8 mouse cellular contexts compared by ENCODE assay signal in genomic region chr2:13384775-13385541, GRCm38 (mm10).
A peak's percentile ranks its signal among the peaks of the same experiment; 100 is the strongest.
DNase-seq lines count a peak whose midpoint lies in the region; ATAC-seq and TF ChIP-seq lines count a peak whose summit lies in the region.

No protein-coding gene starts in this region.

- no peak for TF ChIP-seq CTCF in testis, adult 2 months (IDR thresholded peaks at IDR 0.05; ENCODE audit: control insufficient read depth, insufficient read depth, insufficient replicate concordance, low read depth, low read length)
- TF ChIP-seq CTCF in intestine, postnatal 0 days (IDR thresholded peaks at IDR 0.05; ENCODE audit: low read depth): no peak

- WGBS in intestine, postnatal 0 days: 39% methylated on average over 4 of the region's 4 CpGs
- 25% methylated on average over 4 of the region's 4 CpGs for WGBS in lung, embryonic 16.5 days
- 41% methylated on average over 4 of the region's 4 CpGs for WGBS in stomach, embryonic 15.5 days

- H3K9me3 ChIP-seq in intestine, postnatal 0 days (ENCODE audit: control insufficient read depth): no peaks in the 10 kb centered on the region
- no peaks in the 10 kb centered on the region for H3K9me3 ChIP-seq in lung, embryonic 16.5 days (ENCODE audit: control insufficient read depth, low read length)
- H3K9me3 ChIP-seq in stomach, embryonic 15.5 days: no peaks in the 10 kb centered on the region

- peak overlapping the region; percentile 43; the same call in 1 of the 2 replicates for H3K27ac ChIP-seq in testis, adult 2 months (ENCODE audit: control insufficient read depth, insufficient read depth, low read depth, low read length)
- peak overlapping the region; percentile 10 for H3K27ac ChIP-seq in intestine, postnatal 0 days (ENCODE audit: low read depth, low read length)
- H3K27ac ChIP-seq in lung, embryonic 16.5 days (ENCODE audit: low read length): peak overlapping the region; percentile 88
- peak overlapping the region; percentile 68 for H3K27ac ChIP-seq in stomach, embryonic 15.5 days

- H3K9ac ChIP-seq in intestine, postnatal 0 days (ENCODE audit: low read depth, low read length): no peak overlapping the region
- H3K9ac ChIP-seq in lung, embryonic 16.5 days (ENCODE audit: low read length): peak overlapping the region; percentile 34
- no peak overlapping the region for H3K9ac ChIP-seq in stomach, embryonic 15.5 days

- H3K36me3 ChIP-seq in testis, adult 2 months (ENCODE audit: control insufficient read depth, insufficient read depth, low read length): no peaks in the 10 kb centered on the region
- H3K36me3 ChIP-seq in intestine, postnatal 0 days (ENCODE audit: control insufficient read depth, insufficient read depth): peaks cover 5% of the 10 kb centered on the region; the same call in 1 of the 2 replicates
- H3K36me3 ChIP-seq in lung, embryonic 16.5 days (ENCODE audit: control insufficient read depth, insufficient read depth, low read length): no peaks in the 10 kb centered on the region
- no peaks in the 10 kb centered on the region for H3K36me3 ChIP-seq in stomach, embryonic 15.5 days

- H3K4me3 ChIP-seq in testis, adult 2 months (ENCODE audit: control insufficient read depth, low read depth, low read length): no peak overlapping the region
- H3K4me3 ChIP-seq in intestine, postnatal 0 days (ENCODE audit: low read depth, low read length): no peak overlapping the region
- no peak overlapping the region for H3K4me3 ChIP-seq in lung, embryonic 16.5 days (ENCODE audit: low read length)
- no peak overlapping the region for H3K4me3 ChIP-seq in stomach, embryonic 15.5 days (replicated peaks)

- DNase-seq in testis, postnatal 10 days (ENCODE audit: low spot score): no peak
- peak; percentile 98 for DNase-seq in heart, adult 11 months
- DNase-seq in spleen, postnatal 4 days (ENCODE audit: low spot score in 2 of 2): no peak
- no peak for DNase-seq in B cell, adult 2 months

- no peak overlapping the region for H3K4me2 ChIP-seq in intestine, postnatal 0 days (replicated peaks; ENCODE audit: low read depth)
- no peak overlapping the region for H3K4me2 ChIP-seq in lung, embryonic 16.5 days (ENCODE audit: low read depth, low read length)
- no peak overlapping the region for H3K4me2 ChIP-seq in stomach, embryonic 15.5 days

- no peak for TF ChIP-seq POLR2A in testis, adult 2 months (IDR thresholded peaks at IDR 0.05; ENCODE audit: control insufficient read depth, low read depth, low read length)

- ATAC-seq in intestine, postnatal 0 days: no peak
- ATAC-seq in lung, embryonic 16.5 days (ENCODE audit: low read depth): peak; percentile 79
- ATAC-seq in stomach, embryonic 15.5 days (ENCODE audit: insufficient read depth, low FRiP score, low read depth): peak; percentile 83; the same call in 1 of the 2 replicates

- H3K4me1 ChIP-seq in testis, adult 2 months (ENCODE audit: control insufficient read depth, insufficient read depth, low read length): no peaks in the 10 kb centered on the region
- H3K4me1 ChIP-seq in intestine, postnatal 0 days (replicated peaks; ENCODE audit: control insufficient read depth, insufficient read depth, low read length): no peaks in the 10 kb centered on the region
- H3K4me1 ChIP-seq in lung, embryonic 16.5 days (replicated peaks; ENCODE audit: control insufficient read depth, insufficient read depth, low read length): peaks cover 13% of the 10 kb centered on the region
- H3K4me1 ChIP-seq in stomach, embryonic 15.5 days: peaks cover 7% of the 10 kb centered on the region; the same call in 1 of the 2 replicates

- no peaks in the 10 kb centered on the region for H3K27me3 ChIP-seq in testis, adult 2 months (ENCODE audit: control insufficient read depth, insufficient read depth, low read length)
- H3K27me3 ChIP-seq in intestine, postnatal 0 days (replicated peaks; ENCODE audit: control insufficient read depth, insufficient read depth, low read length): no peaks in the 10 kb centered on the region
- no peaks in the 10 kb centered on the region for H3K27me3 ChIP-seq in lung, embryonic 16.5 days (ENCODE audit: control insufficient read depth, insufficient read depth, low read depth, low read length)
- no peaks in the 10 kb centered on the region for H3K27me3 ChIP-seq in stomach, embryonic 15.5 days (replicated peaks)

Comparison
In these comparisons a context has a peak if more than half of its experiments do, and no peak if none do; other contexts are left out.
1. H3K27ac ChIP-seq: peak in every context shown above with its lines; median percentile 88 in lung, embryonic 16.5 days; 68 in stomach, embryonic 15.5 days; 43 in testis, adult 2 months; 10 in intestine, postnatal 0 days.